Mouse (Mus musculus): ENCODE data around the gene Dnase1l1. TPM values are rescaled to one million over a fixed set of nuclear protein-coding genes. Genes with fewer than 3 reads are reported as not detected.

Dnase1l1 gene
- total RNA-seq, 2 experiments from 2014 or later: 14.7 to 17.7 TPM

Small RNA genes within 50 kb of the gene (microRNA-seq; reads per million reads assigned to microRNA genes)
- gene Mir7091 (0.47 to 0.70 reads per million in 2 experiments), gene Mir7092 (0 reads per million in 2 experiments)

Other genes starting within 250 kb of the Dnase1l1 start
- gene Opn1mw, start 154.9 kb downstream of the Dnase1l1 start, total RNA-seq (2021): not detected
- gene Mecp2, start 147.0 kb downstream of the Dnase1l1 start, total RNA-seq (2021): 10 to 100 TPM; 32.9 to 34.3 TPM
- not detected for gene Tex28, start 114.5 kb downstream of the Dnase1l1 start, total RNA-seq (2021)
- not detected for gene Tktl1, start 105.1 kb downstream of the Dnase1l1 start, total RNA-seq (2021)
- 100 to 1,000 TPM; 245 TPM for gene Flna, start 32.5 kb downstream of the Dnase1l1 start, total RNA-seq (2021)
- gene Emd, start 27.6 kb downstream of the Dnase1l1 start, total RNA-seq (2021): 10 to 100 TPM; 39.7 to 47.5 TPM
- gene Rpl10, start 11.5 kb downstream of the Dnase1l1 start, total RNA-seq (2021): 100 to 1,000 TPM; 247 to 291 TPM
- gene Taz, start 425 bp downstream of the Dnase1l1 start, total RNA-seq (2021): 10 to 100 TPM; 40.4 to 44.1 TPM
- gene Atp6ap1, start 14.8 kb upstream of the Dnase1l1 start, total RNA-seq (2021): 100 to 1,000 TPM; 119 to 123 TPM
- 10 to 100 TPM; 88.1 to 93.0 TPM for gene Gdi1, start 22.7 kb upstream of the Dnase1l1 start, total RNA-seq (2021)
- 10 to 100 TPM; 29.9 to 33.9 TPM for gene Fam50a, start 30.7 kb upstream of the Dnase1l1 start, total RNA-seq (2021)
- gene Plxna3, start 46.7 kb upstream of the Dnase1l1 start, total RNA-seq (2021): 1 to 10 TPM; 1.8 to 2.3 TPM
- 10 to 100 TPM; 44.3 to 45.0 TPM for gene Lage3, start 71.3 kb upstream of the Dnase1l1 start, total RNA-seq (2021)
- 10 to 100 TPM; 47.1 to 53.3 TPM for gene Ubl4a, start 90.9 kb upstream of the Dnase1l1 start, total RNA-seq (2021)
- gene Slc10a3, start 91.0 kb upstream of the Dnase1l1 start, total RNA-seq (2021): 1 to 10 TPM; 7.6 to 7.8 TPM
- gene Fam3a, start 110.9 kb upstream of the Dnase1l1 start, total RNA-seq (2021): 10 to 100 TPM; 20.7 to 22.7 TPM
- 10 to 100 TPM; 45.7 to 48.4 TPM for gene Ikbkg, start 111.0 kb upstream of the Dnase1l1 start, total RNA-seq (2021)
- gene G6pdx, start 146.9 kb upstream of the Dnase1l1 start, total RNA-seq (2021): 10 to 100 TPM in 1 of 2 experiments, 1 to 10 TPM in 1; 9.3 to 10.4 TPM
- not detected for gene Gm6880, start 199.1 kb upstream of the Dnase1l1 start, total RNA-seq (2021)